ENCODE assay signal across 14 mouse cellular contexts in genomic region chr13:49384751-49385463, GRCm38 (mm10). TPM values are rescaled to one million over a fixed set of nuclear protein-coding genes. Genes with fewer than 3 reads are reported as not detected.
DNase-seq lines count a peak whose midpoint lies in the region; ATAC-seq lines count a peak whose summit lies in the region.
"Had no signal": no experiment of that assay in that cellular context is flagged by ENCODE, and none has a peak within 500 bp of the region (broad histone marks: within the 10 kb centered on the region; RNA-seq: fewer than 3 reads in every experiment).

No protein-coding gene starts in this region.

- DNase-seq in heart, embryonic 10.5 days (ENCODE audit: low spot score) = no peak
- DNase-seq in layer of hippocampus, adult 9-11 months = peak; percentile 47
- no peak for DNase-seq in layer of hippocampus, postnatal 25 days (ENCODE audit: extremely low spot score in 1 of 2, low spot score in 1 of 2)
- peak; percentile 64 for DNase-seq in brain, adult 2 months (ENCODE audit: low read depth, low spot score)
- peak; percentile 74 to 78 for DNase-seq in kidney, postnatal 25 days
- no peak for DNase-seq in urinary bladder, postnatal 25 days (ENCODE audit: low spot score)
- DNase-seq: cerebellum, adult 11-12 months; cerebellum, postnatal 36 days; gastrocnemius, postnatal 36 days; lung, embryonic 14.5 days; spleen, adult 18-20 months had no signal

- H3K4me3 ChIP-seq in heart, embryonic 15.5 days = no peak overlapping the region
- H3K4me3 ChIP-seq in heart, embryonic 10.5 days = no peak overlapping the region
- H3K4me3 ChIP-seq: forebrain, embryonic 12.5 days had no signal

- H3K4me2 ChIP-seq in heart, embryonic 15.5 days = no peak overlapping the region
- H3K4me2 ChIP-seq: forebrain, embryonic 12.5 days; lung, embryonic 14.5 days had no signal

- no peak overlapping the region for H3K9ac ChIP-seq in heart, embryonic 15.5 days
- H3K9ac ChIP-seq: forebrain, embryonic 12.5 days; lung, embryonic 14.5 days had no signal

- H3K27ac ChIP-seq in heart, embryonic 15.5 days = peak overlapping the region; percentile 34; the same call in 1 of the 2 replicates
- H3K27ac ChIP-seq in heart, embryonic 10.5 days = no peak overlapping the region
- H3K27ac ChIP-seq: forebrain, embryonic 12.5 days had no signal

- H3K9me3 ChIP-seq in heart, embryonic 15.5 days (replicated peaks) = no peaks in the 10 kb centered on the region
- no peaks in the 10 kb centered on the region for H3K9me3 ChIP-seq in heart, embryonic 10.5 days
- H3K9me3 ChIP-seq: forebrain, embryonic 12.5 days had no signal

- ATAC-seq in heart, embryonic 15.5 days (replicated peaks; ENCODE audit: insufficient number of reproducible peaks, insufficient read depth, low FRiP score, low read depth) = no peak
- ATAC-seq: midbrain, embryonic 16.5 days had no signal

- H3K4me1 ChIP-seq in heart, embryonic 15.5 days (replicated peaks) = peaks cover 12% of the 10 kb centered on the region
- peaks cover 7% of the 10 kb centered on the region for H3K4me1 ChIP-seq in heart, embryonic 10.5 days
- H3K4me1 ChIP-seq: forebrain, embryonic 12.5 days had no signal

- peaks cover 69% of the 10 kb centered on the region for H3K36me3 ChIP-seq in heart, embryonic 15.5 days
- peaks cover 73% of the 10 kb centered on the region for H3K36me3 ChIP-seq in heart, embryonic 10.5 days

- H3K27me3 ChIP-seq in heart, embryonic 15.5 days = no peaks in the 10 kb centered on the region
- H3K27me3 ChIP-seq in heart, embryonic 10.5 days (ENCODE audit: insufficient read depth, poor library complexity, severe bottlenecking) = no peaks in the 10 kb centered on the region
- H3K27me3 ChIP-seq: forebrain, embryonic 12.5 days had no signal

- 78% methylated on average over 16 of the region's 16 CpGs for WGBS in heart, embryonic 15.5 days
- 80% methylated on average over 16 of the region's 16 CpGs for WGBS in heart, embryonic 10.5 days

RNA-seq across cellular contexts. Expression of gene Ippk, which starts 36.1 kb away (rescaled TPM):
- 10.0 and 11.1 TPM in 2 replicates for polyA plus RNA-seq in heart, embryonic 15.5 days (2015; fragmentation: Nextera tagmentation; extraction: Ambion mirVana)
- 15.8 and 18.5 TPM in 2 replicates for polyA plus RNA-seq in heart, embryonic 10.5 days (2016; fragmentation: Nextera tagmentation; extraction: Ambion mirVana)
- 10 to 100 TPM; 29.8 to 31.1 TPM for total RNA-seq in layer of hippocampus, postnatal 25 days (2021)

RNA-seq across cellular contexts. Expression of gene Bicd2, which starts 43.5 kb away (rescaled TPM):
- 47.4 and 48.2 TPM in 2 replicates for polyA plus RNA-seq in heart, embryonic 15.5 days (2015; fragmentation: Nextera tagmentation; extraction: Ambion mirVana)
- 37.5 and 46.7 TPM in 2 replicates for polyA plus RNA-seq in heart, embryonic 10.5 days (2016; fragmentation: Nextera tagmentation; extraction: Ambion mirVana)
- 10 to 100 TPM; 47.1 to 53.5 TPM for total RNA-seq in layer of hippocampus, postnatal 25 days (2021)

Comparison
In these comparisons a context has a peak if more than half of its experiments do, and no peak if none do; other contexts are left out.
1. DNase-seq: peak in layer of hippocampus, adult 9-11 months (single experiment), brain, adult 2 months (single experiment) and kidney, postnatal 25 days (2 of 2); none in heart, embryonic 10.5 days (single experiment), layer of hippocampus, postnatal 25 days (0 of 2) and urinary bladder, postnatal 25 days (single experiment).